Mouse (Mus musculus) heart, adult 2 months (tissue): ENCODE results near the gene Dsn1.

ENCODE experiments used
- CTCF ChIP-seq: fragments of 200-600 bp; IDR thresholded peaks from 2 replicates; pipeline ENCODE4 v1.8.1; 2022; ENCODE audit warnings: antibody characterized with exemption, mild to moderate bottlenecking, moderate library complexity
- EP300 ChIP-seq: fragments of 200-500 bp; IDR thresholded peaks from 2 replicates; pipeline ENCODE4 v1.6.1; 2011; ENCODE audit warnings: low read depth, low read length, control low read depth; ENCODE audit not compliant: insufficient read depth

DNA sequence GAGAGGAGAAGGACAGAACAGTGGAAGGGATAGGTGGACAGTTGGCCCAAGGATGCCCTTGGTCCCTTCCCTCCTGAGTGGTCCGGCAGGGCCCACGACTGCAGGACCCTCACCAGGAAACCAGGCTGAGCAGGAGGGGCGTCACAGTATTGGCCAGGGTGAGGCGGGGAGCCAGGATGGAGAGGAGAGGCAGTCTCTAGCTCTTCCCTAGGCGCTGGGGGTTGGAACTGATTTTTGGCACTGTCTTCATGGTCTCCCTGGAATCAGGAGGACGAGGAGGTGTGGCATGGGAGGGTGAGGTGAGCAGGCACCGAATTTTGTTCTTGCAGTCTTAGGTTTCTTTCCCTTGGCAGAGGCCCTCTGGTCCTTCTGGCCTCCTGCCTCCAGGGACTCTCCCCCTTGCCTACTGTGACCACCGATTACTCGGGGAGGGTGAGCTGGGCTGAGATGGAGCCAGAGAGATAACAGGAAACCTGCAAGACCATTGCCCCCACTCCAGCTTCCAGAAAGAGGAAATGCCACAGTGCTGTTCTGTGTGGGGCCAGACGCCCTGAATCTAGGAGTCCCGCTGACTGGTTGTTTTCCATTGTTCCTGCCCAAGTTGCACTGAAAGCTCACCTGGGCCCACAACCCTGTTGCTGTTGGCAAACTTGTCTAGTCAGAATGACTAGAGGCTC is 3.8 kb upstream of the Dsn1 start:
- no peak for TF ChIP-seq CTCF
- TF ChIP-seq EP300, result no peak
